Mouse (Mus musculus): ENCODE results near the gene Nufip1.

Nufip1 gene

DNA sequence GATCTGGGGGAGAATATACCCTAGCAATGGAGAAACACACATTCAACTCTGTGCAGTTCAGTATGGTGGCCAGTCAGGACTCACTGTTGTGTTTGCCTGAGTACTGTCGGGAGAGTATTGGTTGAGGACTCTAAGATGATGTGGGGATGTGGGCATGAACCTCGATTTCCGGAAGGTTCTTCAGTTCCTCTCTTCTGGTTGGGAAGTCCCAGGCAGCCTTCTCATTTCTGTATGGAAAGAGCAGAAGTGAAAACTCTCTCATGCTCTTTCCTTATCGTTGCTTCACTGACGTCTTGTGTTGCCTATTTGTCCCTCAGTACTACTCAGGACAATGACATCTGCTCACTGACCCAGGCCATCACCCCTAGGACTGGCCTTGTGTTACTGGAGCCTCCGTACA is 68.7 kb downstream of the Nufip1 start:
- no peak for DNase-seq (ENCODE audit: low spot score in 2 of 2)

DNA sequence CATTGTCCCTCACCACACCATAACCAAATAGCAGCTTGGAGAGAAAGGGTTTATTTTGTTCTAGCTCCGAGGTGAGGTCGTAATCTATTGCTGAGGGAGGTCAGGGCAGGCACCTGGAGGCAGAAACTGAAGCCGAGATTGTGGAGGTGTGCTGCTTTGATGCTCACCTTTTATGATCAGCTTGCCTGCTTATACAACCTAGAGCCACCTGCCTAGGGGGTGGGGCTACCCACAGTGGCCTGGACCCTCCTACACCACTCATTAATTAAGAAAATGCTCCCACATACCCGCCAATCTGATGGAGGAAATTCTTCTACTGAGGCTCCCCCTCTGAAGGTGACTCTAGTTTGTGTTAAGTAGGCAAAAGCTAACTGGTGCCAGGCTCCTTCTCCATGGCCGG is 74.7 kb downstream of the Nufip1 start:
- DNase-seq (ENCODE audit: low spot score in 2 of 2) = no peak

DNA sequence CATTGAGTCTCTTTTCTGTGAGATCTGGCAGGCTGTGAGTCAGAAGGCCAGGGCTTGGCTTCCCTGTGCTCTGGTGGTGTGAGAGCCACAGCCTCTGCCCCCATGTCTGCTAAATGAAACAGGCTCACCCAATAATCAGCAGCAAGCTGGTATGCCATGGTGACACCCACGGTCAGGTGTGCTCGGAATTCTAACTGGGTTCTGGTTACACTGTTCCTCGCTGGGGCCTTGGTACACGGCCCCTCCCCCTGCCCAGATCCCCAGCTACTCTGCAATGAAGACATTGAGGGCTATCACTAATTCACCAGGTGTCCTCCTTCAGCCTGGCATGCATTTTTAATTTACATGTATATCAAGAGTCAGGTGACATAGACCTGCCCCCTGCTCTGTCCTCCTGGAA is 75.6 kb downstream of the Nufip1 start:
- no peak for DNase-seq (ENCODE audit: low spot score in 2 of 2)

Measured in urinary bladder, adult 18-20 months (tissue).